ENCODE assay signal across 10 mouse cellular contexts in the genomic region with DNA sequence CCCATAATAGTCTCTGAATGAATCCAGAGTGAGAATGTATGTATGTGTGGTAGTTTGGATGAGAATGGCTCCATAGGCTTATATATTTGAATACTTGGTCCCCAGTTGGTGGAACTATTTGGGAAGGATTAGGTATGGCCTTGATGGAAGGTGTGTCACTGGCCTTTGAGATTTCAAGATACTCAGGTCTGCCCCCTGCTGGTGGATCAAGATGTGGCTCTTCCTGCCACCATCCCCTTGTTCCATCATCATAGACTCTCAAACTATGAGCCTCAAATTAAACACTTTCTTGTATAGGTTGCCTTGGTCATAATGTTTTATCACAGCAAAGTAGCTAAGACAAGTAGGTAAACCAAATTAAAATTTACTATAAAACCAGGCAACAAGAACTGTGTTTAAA. TPM values are rescaled to one million over a fixed set of nuclear protein-coding genes. Genes with fewer than 3 reads are reported as not detected.
DNase-seq lines count a peak whose midpoint lies in the region; ATAC-seq and TF ChIP-seq lines count a peak whose summit lies in the region.
"Had no signal": no experiment of that assay in that cellular context is flagged by ENCODE, and none has a peak within 500 bp of the region (broad histone marks: within the 10 kb centered on the region; RNA-seq: fewer than 3 reads in every experiment).

No protein-coding gene starts in this region.

- H3K27ac ChIP-seq in layer of hippocampus, adult 2 months = no peak overlapping the region
- H3K27ac ChIP-seq in ES-Bruce4 (ENCODE audit: insufficient read depth, low read length) = no peak overlapping the region
- H3K27ac ChIP-seq: limb, embryonic 15.5 days had no signal

- H3K4me1 ChIP-seq in ES-Bruce4 (ENCODE audit: control insufficient read depth, insufficient read depth, low read length) = peaks cover 2% of the 10 kb centered on the region
- H3K4me1 ChIP-seq: limb, embryonic 15.5 days had no signal

- no peaks in the 10 kb centered on the region for H3K9me3 ChIP-seq in ES-Bruce4 (replicated peaks; ENCODE audit: control insufficient read depth, insufficient read depth, low read length, poor library complexity, severe bottlenecking)
- H3K9me3 ChIP-seq: limb, embryonic 15.5 days had no signal

- DNase-seq in layer of hippocampus, adult 2 months (ENCODE audit: low spot score in 2 of 2) = no peak
- DNase-seq in layer of hippocampus, adult 18-20 months (ENCODE audit: low spot score in 2 of 2) = no peak
- DNase-seq in B cell, adult 2 months = peak; percentile 73 to 74
- peak; percentile 28 for DNase-seq in lung, postnatal 36 days
- DNase-seq in layer of hippocampus, adult 9-11 months = no peak
- DNase-seq: embryo, embryonic 11 days; retina, postnatal 1 day had no signal

- no peak for ATAC-seq in granulocyte monocyte progenitor cell, adult 5-6 weeks (replicated peaks; ENCODE audit: poor library complexity, severe bottlenecking)

- TF ChIP-seq EP300 in ES-Bruce4 (IDR thresholded peaks at IDR 0.05; ENCODE audit: insufficient read depth, low read depth, low read length) = no peak

- no peaks in the 10 kb centered on the region for H3K36me3 ChIP-seq in ES-Bruce4 (ENCODE audit: control insufficient read depth, insufficient read depth, low read length, poor library complexity, severe bottlenecking)

- no peak overlapping the region for H3K4me3 ChIP-seq in layer of hippocampus, adult 2 months
- H3K4me3 ChIP-seq in ES-Bruce4 (ENCODE audit: low read depth, low read length) = no peak overlapping the region
- H3K4me3 ChIP-seq: limb, embryonic 15.5 days had no signal

- no peaks in the 10 kb centered on the region for H3K27me3 ChIP-seq in ES-Bruce4 (ENCODE audit: control insufficient read depth, insufficient read depth, low read length, poor library complexity, severe bottlenecking)
- H3K27me3 ChIP-seq: limb, embryonic 15.5 days had no signal

- no peak overlapping the region for H3K9ac ChIP-seq in ES-Bruce4 (ENCODE audit: low read depth, poor library complexity, severe bottlenecking)
- H3K9ac ChIP-seq: limb, embryonic 15.5 days had no signal

- TF ChIP-seq CTCF in layer of hippocampus, adult 2 months (conservative IDR thresholded peaks at IDR 0.05) = peak; percentile 78
- peak; percentile 50 for TF ChIP-seq CTCF in ES-Bruce4 (IDR thresholded peaks at IDR 0.05; ENCODE audit: low read depth, low read length)

- no peak for TF ChIP-seq POLR2A in ES-Bruce4 (IDR thresholded peaks at IDR 0.05; ENCODE audit: insufficient read depth, low read length)

RNA-seq across cellular contexts. Expression of gene Igf2bp3, which starts 25.4 kb away (rescaled TPM):
- total RNA-seq in layer of hippocampus, adult 2 months (2021) = not detected
- not detected for total RNA-seq in layer of hippocampus, adult 18-20 months (2021)
- polyA plus RNA-seq in ES-Bruce4 (2011; ENCODE audit: insufficient read depth, insufficient read length, low read depth, missing spikeins) = 78.2 and 85.8 TPM in 2 replicates
- total RNA-seq in granulocyte monocyte progenitor cell, adult 5-6 weeks (2014; fragmentation: Nextera tagmentation) = 0.26 TPM in 1 of 2 replicates, not detected in the other
- total RNA-seq in granulocyte monocyte progenitor cell, adult 5-6 weeks (2017) = under 0.01 and 0.09 TPM in 2 replicates

Comparison
In these comparisons a context has a peak if more than half of its experiments do, and no peak if none do; other contexts are left out.
1. DNase-seq: peak in B cell, adult 2 months (2 of 2) and lung, postnatal 36 days (single experiment); none in layer of hippocampus, adult 2 months (0 of 2), layer of hippocampus, adult 18-20 months (0 of 2) and layer of hippocampus, adult 9-11 months (single experiment).